Comparison of ENCODE assay signal across 7 mouse cellular contexts in the genomic region with DNA sequence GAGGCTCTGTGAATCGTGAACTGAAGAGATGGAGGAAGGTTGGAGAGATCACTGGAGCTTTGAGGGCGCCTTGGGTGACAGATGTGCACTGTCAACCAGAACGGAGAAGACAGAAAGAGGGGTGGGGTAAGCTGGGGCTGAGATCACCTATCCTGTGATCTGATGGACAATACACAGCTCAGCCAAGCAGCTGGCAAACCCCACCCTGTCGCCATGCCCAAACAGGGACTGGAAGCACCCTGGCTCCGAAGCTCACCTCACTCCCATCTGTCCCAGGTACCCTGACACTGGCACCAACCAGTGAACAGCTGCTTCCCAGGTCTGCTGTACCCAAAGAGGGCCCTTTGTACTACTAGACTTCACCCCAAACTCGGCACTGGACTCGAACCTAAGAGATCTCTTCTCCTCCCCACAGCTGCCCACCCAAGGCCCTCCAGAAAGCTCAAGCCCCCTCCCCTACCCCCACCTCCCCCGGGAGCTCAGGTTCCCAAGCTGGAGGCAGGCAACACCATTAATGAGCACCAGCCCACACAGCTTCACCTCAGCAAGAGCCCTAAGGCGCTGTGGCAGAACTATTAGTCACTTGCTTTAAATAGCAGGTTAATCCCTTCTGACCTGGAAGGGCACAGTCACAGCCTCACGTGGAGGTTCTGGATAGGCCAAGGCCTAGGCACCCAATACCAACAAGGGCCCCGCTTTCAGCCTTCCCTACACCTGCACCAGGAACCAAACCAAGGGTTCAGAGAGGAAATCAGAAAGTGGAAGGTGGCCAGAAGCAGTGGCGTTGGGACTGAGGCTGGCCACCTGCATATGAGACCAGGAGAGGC. TPM values are rescaled to one million over a fixed set of nuclear protein-coding genes. Genes with fewer than 3 reads are reported as not detected.
DNase-seq lines count a peak whose midpoint lies in the region; ATAC-seq and TF ChIP-seq lines count a peak whose summit lies in the region.

No protein-coding gene starts in this region.

- TF ChIP-seq CTCF in E14TG2a.4 (conservative IDR thresholded peaks at IDR 0.05; ENCODE audit: low read length) = no peak
- TF ChIP-seq CTCF in heart, postnatal 0 days (IDR thresholded peaks at IDR 0.05; ENCODE audit: low read depth) = no peak

- H3K4me2 ChIP-seq in embryonic facial prominence, embryonic 11.5 days (ENCODE audit: low read depth, low read length) = peak overlapping the region; percentile 84
- peak overlapping the region; percentile 82 for H3K4me2 ChIP-seq in heart, postnatal 0 days (ENCODE audit: low read depth, low read length)
- H3K4me2 ChIP-seq in limb, embryonic 12.5 days = peak overlapping the region; percentile 85
- peak overlapping the region; percentile 65 for H3K4me2 ChIP-seq in stomach, embryonic 16.5 days (ENCODE audit: low read depth, low read length)

- no peak overlapping the region; the same call in 1 of the 2 replicates for H3K9ac ChIP-seq in embryonic facial prominence, embryonic 11.5 days (replicated peaks; ENCODE audit: low read length)
- peak overlapping the region; percentile 88 for H3K9ac ChIP-seq in heart, postnatal 0 days (replicated peaks; ENCODE audit: low read depth, low read length)
- H3K9ac ChIP-seq in limb, embryonic 12.5 days (replicated peaks) = peak overlapping the region; percentile 78; the same call in 1 of the 2 replicates
- peak overlapping the region; percentile 82 for H3K9ac ChIP-seq in stomach, embryonic 16.5 days (ENCODE audit: low read length)

- WGBS in embryonic facial prominence, embryonic 11.5 days = 45% methylated on average over 12 of the region's 12 CpGs
- 41% methylated on average over 12 of the region's 12 CpGs for WGBS in heart, postnatal 0 days
- 37% methylated on average over 12 of the region's 12 CpGs for WGBS in limb, embryonic 12.5 days
- 51% methylated on average over 12 of the region's 12 CpGs for WGBS in stomach, embryonic 16.5 days

- H3K9me3 ChIP-seq in E14TG2a.4 (ENCODE audit: low read length) = no peaks in the 10 kb centered on the region
- H3K9me3 ChIP-seq in embryonic facial prominence, embryonic 11.5 days (replicated peaks; ENCODE audit: control insufficient read depth, low read length) = no peaks in the 10 kb centered on the region
- H3K9me3 ChIP-seq in heart, postnatal 0 days (replicated peaks; ENCODE audit: control insufficient read depth, low read length) = no peaks in the 10 kb centered on the region
- H3K9me3 ChIP-seq in limb, embryonic 12.5 days = no peaks in the 10 kb centered on the region
- no peaks in the 10 kb centered on the region for H3K9me3 ChIP-seq in stomach, embryonic 16.5 days (replicated peaks; ENCODE audit: control insufficient read depth, low read length)

- H3K4me3 ChIP-seq in E14TG2a.4 (replicated peaks; ENCODE audit: low read length) = peak overlapping the region; percentile 92
- H3K4me3 ChIP-seq in embryonic facial prominence, embryonic 11.5 days (ENCODE audit: low read depth, low read length) = no peak overlapping the region
- peak overlapping the region; percentile 84 for H3K4me3 ChIP-seq in heart, postnatal 0 days (ENCODE audit: low read depth, low read length)
- H3K4me3 ChIP-seq in limb, embryonic 12.5 days (replicated peaks) = peak overlapping the region; percentile 76
- H3K4me3 ChIP-seq in stomach, embryonic 16.5 days (replicated peaks; ENCODE audit: low read length) = peak overlapping the region; percentile 79

- peaks cover 41% of the 10 kb centered on the region for H3K36me3 ChIP-seq in E14TG2a.4 (ENCODE audit: insufficient read depth, low read length)
- no peaks in the 10 kb centered on the region; the same call in none of the 2 replicates for H3K36me3 ChIP-seq in embryonic facial prominence, embryonic 11.5 days (replicated peaks; ENCODE audit: control insufficient read depth, insufficient read depth, low read depth, low read length)
- H3K36me3 ChIP-seq in heart, postnatal 0 days (replicated peaks; ENCODE audit: control insufficient read depth, insufficient read depth, low read length) = peaks cover 31% of the 10 kb centered on the region
- H3K36me3 ChIP-seq in limb, embryonic 12.5 days = peaks cover 33% of the 10 kb centered on the region
- H3K36me3 ChIP-seq in stomach, embryonic 16.5 days (ENCODE audit: control insufficient read depth, insufficient read depth, low read length) = 0 out of 2 replicates have a peak, but pooled peaks cover 6% of the 10 kb centered on the region

- peak; percentile 37 for DNase-seq in embryonic facial prominence, embryonic 11.5 days (ENCODE audit: low spot score)
- DNase-seq in heart, postnatal 0 days (ENCODE audit: low spot score) = peak; percentile 73
- no peak for DNase-seq in adrenal gland, adult 18-20 months (ENCODE audit: low spot score in 2 of 2)
- DNase-seq in left cerebral cortex, adult 9 months (ENCODE audit: low spot score in 2 of 2) = no peak

- no peaks in the 10 kb centered on the region for H3K27me3 ChIP-seq in E14TG2a.4 (ENCODE audit: insufficient read depth, low read length)
- H3K27me3 ChIP-seq in embryonic facial prominence, embryonic 11.5 days (ENCODE audit: control insufficient read depth, insufficient read depth, low read length) = no peaks in the 10 kb centered on the region
- H3K27me3 ChIP-seq in heart, postnatal 0 days (ENCODE audit: control insufficient read depth, insufficient read depth, low read length) = no peaks in the 10 kb centered on the region
- H3K27me3 ChIP-seq in limb, embryonic 12.5 days = no peaks in the 10 kb centered on the region
- H3K27me3 ChIP-seq in stomach, embryonic 16.5 days (ENCODE audit: control insufficient read depth, insufficient read depth, low read length) = no peaks in the 10 kb centered on the region

- H3K27ac ChIP-seq in embryonic facial prominence, embryonic 11.5 days (replicated peaks; ENCODE audit: low read depth, low read length) = no peak overlapping the region
- H3K27ac ChIP-seq in heart, postnatal 0 days (ENCODE audit: low read depth) = peak overlapping the region; percentile 90
- no peak overlapping the region for H3K27ac ChIP-seq in limb, embryonic 12.5 days
- H3K27ac ChIP-seq in stomach, embryonic 16.5 days (ENCODE audit: low read length) = 0 out of 2 replicates have a peak overlapping the region, but pooled peaks have one; percentile 55

- no peak for TF ChIP-seq EP300 in heart, postnatal 0 days (IDR thresholded peaks at IDR 0.05; ENCODE audit: low read depth)

- H3K4me1 ChIP-seq in E14TG2a.4 (replicated peaks; ENCODE audit: low read depth, low read length) = peaks cover 60% of the 10 kb centered on the region
- no peaks in the 10 kb centered on the region; the same call in 1 of the 2 replicates for H3K4me1 ChIP-seq in embryonic facial prominence, embryonic 11.5 days (ENCODE audit: control insufficient read depth, insufficient read depth, low read length)
- peaks cover 24% of the 10 kb centered on the region for H3K4me1 ChIP-seq in heart, postnatal 0 days (ENCODE audit: control insufficient read depth, insufficient read depth)
- H3K4me1 ChIP-seq in limb, embryonic 12.5 days (replicated peaks) = peaks cover 24% of the 10 kb centered on the region
- H3K4me1 ChIP-seq in stomach, embryonic 16.5 days (ENCODE audit: control insufficient read depth, insufficient read depth, low read length) = peaks cover 19% of the 10 kb centered on the region

- no peak for ATAC-seq in embryonic facial prominence, embryonic 11.5 days (replicated peaks; ENCODE audit: insufficient number of reproducible peaks, low FRiP score, low TSS enrichment, low read depth)
- peak; percentile 43 for ATAC-seq in heart, postnatal 0 days (ENCODE audit: insufficient read depth, low read depth)
- 0 out of 2 replicates have a peak, but pooled peaks have one; percentile 11 for ATAC-seq in limb, embryonic 12.5 days (ENCODE audit: insufficient number of reproducible peaks, insufficient read depth, low FRiP score, low TSS enrichment, low read depth)
- ATAC-seq in stomach, embryonic 16.5 days (ENCODE audit: insufficient read depth, low FRiP score) = no peak

RNA-seq across cellular contexts. Expression of gene Mfge8, which starts 1.6 kb away (rescaled TPM):
- 113 and 129 TPM in 2 replicates for polyA plus RNA-seq in embryonic facial prominence, embryonic 11.5 days (2014; fragmentation: Nextera tagmentation; extraction: Ambion mirVana)
- 272 and 285 TPM in 2 replicates for total RNA-seq in heart, postnatal 0 days (2014; rRNA removed; ENCODE audit: low replicate concordance)
- 244 and 250 TPM in 2 replicates for polyA plus RNA-seq in heart, postnatal 0 days (2015; fragmentation: Nextera tagmentation; extraction: Ambion mirVana)
- 147 and 149 TPM in 2 replicates for polyA plus RNA-seq in limb, embryonic 12.5 days (2016; fragmentation: Nextera tagmentation; extraction: Ambion mirVana)
- 252 and 275 TPM in 2 replicates for polyA plus RNA-seq in stomach, embryonic 16.5 days (2015; fragmentation: Nextera tagmentation; extraction: Ambion mirVana)
- 100 to 1,000 TPM; 180 to 220 TPM for total RNA-seq in adrenal gland, adult 18-20 months (2021)

RNA-seq across cellular contexts. Expression of gene Hapln3, which starts 16.4 kb away (rescaled TPM):
- polyA plus RNA-seq in embryonic facial prominence, embryonic 11.5 days (2014; fragmentation: Nextera tagmentation; extraction: Ambion mirVana) = 0.86 and 1.6 TPM in 2 replicates
- 2.0 TPM in 1 of 2 replicates, not detected in the other for total RNA-seq in heart, postnatal 0 days (2014; rRNA removed; ENCODE audit: low replicate concordance)
- polyA plus RNA-seq in heart, postnatal 0 days (2015; fragmentation: Nextera tagmentation; extraction: Ambion mirVana) = 0.40 and 0.55 TPM in 2 replicates
- 0.95 and 2.0 TPM in 2 replicates for polyA plus RNA-seq in limb, embryonic 12.5 days (2016; fragmentation: Nextera tagmentation; extraction: Ambion mirVana)
- 2.4 and 2.5 TPM in 2 replicates for polyA plus RNA-seq in stomach, embryonic 16.5 days (2015; fragmentation: Nextera tagmentation; extraction: Ambion mirVana)
- under 1 TPM; 0.56 to 0.74 TPM for total RNA-seq in adrenal gland, adult 18-20 months (2021)

Comparison
In these comparisons a context has a peak if more than half of its experiments do, and no peak if none do; other contexts are left out.
1. ATAC-seq: peak in heart, postnatal 0 days (single experiment) and limb, embryonic 12.5 days (single experiment); none in embryonic facial prominence, embryonic 11.5 days (single experiment) and stomach, embryonic 16.5 days (single experiment).
2. DNase-seq: peak in embryonic facial prominence, embryonic 11.5 days (single experiment) and heart, postnatal 0 days (single experiment); none in adrenal gland, adult 18-20 months (0 of 2) and left cerebral cortex, adult 9 months (0 of 2).
3. H3K27ac ChIP-seq: peak in heart, postnatal 0 days (single experiment) and stomach, embryonic 16.5 days (single experiment); none in embryonic facial prominence, embryonic 11.5 days (single experiment) and limb, embryonic 12.5 days (single experiment).
4. Peak in every context shown above with its lines, with median percentiles within 50 percentile points of each other: H3K4me2 ChIP-seq.